Mouse (Mus musculus) lung, postnatal 10 days (tissue): ENCODE results near the gene Pcyt1a.
A peak's percentile ranks its signal among the peaks of the same experiment; 100 is the strongest.

Experiments
- DNase-seq: peaks from one replicate; pipeline ENCODE4 v3.0.0; 2021

The Pcyt1a gene

GRCm38 (mm10) chr16:32430474-32431046 is at the start of gene Pcyt1a:
Gene Pcyt1a (plus strand): TSS chr16:32430921.
- DNase-seq: peak; percentile 94

GRCm38 (mm10) chr16:32382901-32383300 is 47.8 kb upstream of the Pcyt1a start:
- DNase-seq: no peak

GRCm38 (mm10) chr16:32384885-32385284 is 45.8 kb upstream of the Pcyt1a start:
- no peak for DNase-seq

- no peak for DNase-seq
Observed at GRCm38 (mm10) chr16:32386826-32387225, 43.9 kb upstream of the Pcyt1a start.

DNA sequence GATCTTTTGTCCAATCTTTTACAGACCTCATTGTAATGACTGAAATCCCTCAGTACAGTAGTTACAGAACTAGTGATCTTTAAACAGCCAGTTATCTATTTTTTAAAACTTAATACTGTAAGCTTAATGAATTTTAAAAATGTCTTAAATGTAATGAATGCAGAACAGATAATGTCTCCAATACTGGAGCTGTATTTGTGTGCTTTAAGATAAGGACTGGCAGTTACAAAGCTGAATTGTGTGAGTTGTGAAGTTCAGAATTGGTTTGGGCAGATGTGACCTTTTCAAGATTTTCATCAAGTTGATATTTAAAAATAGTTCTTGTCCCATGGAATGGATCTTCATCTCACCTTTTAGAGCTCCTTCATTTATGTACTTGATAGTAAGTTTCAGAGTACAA is 41.7 kb upstream of the Pcyt1a start:
- DNase-seq: no peak

DNA sequence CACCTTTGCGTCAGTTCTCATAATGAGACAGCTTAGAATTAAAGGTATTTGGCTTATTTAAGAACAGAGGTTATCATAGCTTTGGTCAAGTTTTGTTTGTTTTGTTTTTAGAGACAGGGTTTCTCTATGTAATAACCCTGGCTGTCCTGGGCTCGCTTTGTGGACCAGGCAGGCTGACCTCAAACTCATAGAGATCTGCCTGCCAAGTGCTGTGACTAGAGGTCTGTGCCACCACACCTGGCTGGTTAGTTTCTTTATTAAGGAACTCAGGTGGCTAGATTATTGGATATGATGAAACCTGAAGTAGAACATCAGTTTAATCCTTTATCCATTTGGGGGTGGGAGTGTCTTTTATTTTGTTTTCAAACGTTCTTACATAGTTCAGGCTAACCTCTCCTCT is 40.9 kb upstream of the Pcyt1a start:
- DNase-seq: no peak

- DNase-seq: no peak
Observed at GRCm38 (mm10) chr16:32390882-32391281, 39.8 kb upstream of the Pcyt1a start.

DNA sequence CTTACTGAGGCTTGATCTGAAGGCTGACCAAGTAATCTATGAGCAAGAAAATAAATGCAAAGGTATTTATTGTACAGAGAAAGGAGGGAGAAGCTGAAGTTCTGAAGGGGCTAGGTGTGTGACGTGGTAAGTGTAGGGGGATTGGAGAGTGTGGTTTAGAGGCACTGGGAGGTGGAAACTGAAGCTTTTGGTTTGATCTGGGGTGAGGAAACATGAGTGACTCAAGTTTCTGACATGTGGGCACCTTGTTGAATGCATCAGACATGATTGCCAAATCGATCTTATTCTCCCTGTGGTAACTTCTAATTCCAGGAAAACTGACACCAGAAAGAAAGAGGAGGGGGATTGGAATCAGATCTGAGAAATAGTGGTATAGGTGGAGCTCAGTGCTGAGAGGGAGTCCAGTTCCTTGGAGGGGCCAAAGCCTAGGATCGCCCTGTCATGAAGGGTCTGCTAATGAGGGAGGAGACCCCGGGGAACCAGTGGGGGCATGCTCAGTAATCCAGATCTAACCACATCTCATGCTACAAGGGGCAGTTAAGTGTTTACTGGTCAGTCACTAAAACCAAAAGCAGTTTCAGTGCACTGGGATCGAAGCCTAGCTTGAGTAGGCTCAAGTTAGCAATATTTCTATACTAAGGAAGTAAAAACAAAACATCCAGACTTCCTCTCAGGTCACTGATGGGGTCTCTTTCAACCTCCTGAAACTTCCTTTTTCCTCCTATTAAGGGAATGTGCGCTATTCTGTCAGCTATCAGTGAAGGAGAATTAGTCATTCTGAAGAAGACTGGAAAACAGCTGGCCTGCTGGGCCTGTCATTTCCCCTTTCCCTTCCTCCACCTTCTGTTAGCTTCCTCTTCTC is 34.8 kb upstream of the Pcyt1a start:
- no peak for DNase-seq

DNA sequence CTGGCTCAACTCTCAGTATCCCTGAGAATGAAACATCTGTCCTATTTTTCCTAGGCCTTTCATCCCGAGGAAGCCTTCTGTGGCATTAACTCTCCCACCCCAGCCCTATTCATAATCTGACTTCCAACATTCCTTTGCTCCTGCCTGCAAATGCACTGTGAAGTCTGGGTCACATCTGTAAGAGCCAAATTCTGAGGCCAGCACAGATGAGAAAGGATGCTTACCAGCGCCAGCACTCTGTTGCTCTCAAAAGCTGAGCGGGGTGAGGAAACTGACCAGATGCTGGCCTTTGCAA is 34.2 kb upstream of the Pcyt1a start:
- no peak for DNase-seq

- no peak for DNase-seq
Observed at GRCm38 (mm10) chr16:32398206-32398605, 32.5 kb upstream of the Pcyt1a start.

DNA sequence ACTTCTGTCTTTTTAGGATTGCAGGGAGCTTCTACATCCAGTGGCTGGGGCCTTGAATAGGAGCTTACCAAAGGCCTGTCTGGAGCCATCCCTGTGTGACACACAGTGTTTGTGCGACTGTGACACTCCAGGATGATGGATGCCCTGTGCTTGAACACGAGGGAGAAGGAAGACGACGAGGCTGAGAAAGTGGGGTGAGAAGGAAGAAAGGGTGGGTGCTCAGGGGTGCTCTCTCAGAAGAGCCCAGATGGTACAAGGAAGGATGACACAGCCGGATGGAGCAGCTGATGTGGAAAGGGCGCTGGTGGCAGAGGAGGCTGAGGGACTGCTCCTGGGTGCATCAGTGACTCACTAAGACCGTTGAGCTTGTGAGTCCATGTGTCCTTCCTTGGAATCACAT is 30.5 kb upstream of the Pcyt1a start, which contains the start of gene Tm4sf19:
Gene Tm4sf19 (plus strand): TSS at position 240 of the 400 bp plus-strand sequence.
- DNase-seq: no peak

DNA sequence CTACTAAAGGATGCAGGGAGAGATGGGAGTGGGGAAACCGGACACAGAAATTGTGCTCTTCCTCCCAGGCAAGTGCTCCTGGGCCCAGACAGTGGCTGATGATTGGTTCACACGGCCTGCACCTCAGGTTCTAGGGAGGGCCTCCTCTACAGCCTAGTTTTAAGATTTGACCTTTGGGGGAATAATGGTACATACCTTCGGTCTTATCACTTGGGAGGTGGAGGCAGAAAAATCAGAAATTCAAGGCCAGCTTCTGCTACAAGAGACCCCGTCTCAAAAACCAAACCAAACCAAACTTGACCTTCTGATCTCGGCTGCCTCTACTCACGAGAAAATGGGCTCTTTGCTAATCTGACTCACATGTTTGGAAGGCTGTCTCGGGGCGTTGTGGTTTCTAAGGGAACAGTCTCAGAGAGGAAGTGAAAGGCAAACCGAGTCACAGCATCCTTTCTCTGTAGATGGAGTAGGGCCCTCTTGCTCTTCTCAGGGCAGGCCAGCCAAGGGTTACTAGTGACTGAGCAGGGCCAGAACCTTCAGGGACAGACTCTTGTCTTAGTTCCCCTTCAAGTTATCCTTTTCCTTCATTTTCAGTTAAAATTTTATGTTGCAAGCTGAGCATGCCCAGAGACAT is 29.3 kb upstream of the Pcyt1a start:
- DNase-seq: no peak

DNA sequence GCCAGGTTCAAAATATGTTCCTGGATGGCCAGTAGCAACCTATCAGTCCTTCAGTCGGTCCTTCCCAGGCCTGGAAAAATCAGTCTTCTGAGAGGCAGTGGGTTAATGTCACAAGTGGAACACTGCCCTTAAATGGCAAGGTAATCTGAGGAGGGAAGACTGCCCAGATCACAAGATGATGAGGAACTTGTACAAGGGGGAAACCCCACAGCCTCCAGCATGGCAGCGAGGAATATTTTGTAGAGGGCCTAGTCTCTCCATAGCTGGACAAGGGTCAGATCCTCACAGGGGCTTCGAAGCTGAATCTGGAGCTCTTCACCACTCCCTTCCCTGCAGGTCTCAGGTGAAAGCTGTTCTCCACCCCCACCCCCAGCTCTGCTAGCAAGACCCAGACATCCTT is 27.9 kb upstream of the Pcyt1a start:
- DNase-seq: no peak

GRCm38 (mm10) chr16:32405716-32406115 is 25.0 kb upstream of the Pcyt1a start:
- DNase-seq: no peak

DNA sequence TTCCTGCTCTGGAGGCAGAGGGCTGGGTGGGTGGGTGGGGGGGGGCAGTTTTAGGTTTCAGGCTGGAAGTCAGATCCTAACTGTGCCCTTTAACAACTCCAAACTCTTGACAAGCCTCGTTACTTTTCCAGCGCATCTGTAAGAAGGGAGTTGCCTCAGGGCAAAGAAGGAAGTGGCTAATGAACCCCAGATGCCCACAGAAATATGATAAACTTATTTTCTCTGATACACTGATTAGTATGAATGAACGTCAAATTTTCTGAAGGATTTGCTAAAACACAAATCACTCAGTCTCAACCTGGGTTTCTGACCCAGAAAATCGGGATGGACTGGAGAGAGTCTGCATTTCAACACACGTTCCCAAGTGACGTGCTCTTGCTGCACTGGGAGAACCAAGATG is 24.1 kb upstream of the Pcyt1a start:
- DNase-seq: no peak

DNA sequence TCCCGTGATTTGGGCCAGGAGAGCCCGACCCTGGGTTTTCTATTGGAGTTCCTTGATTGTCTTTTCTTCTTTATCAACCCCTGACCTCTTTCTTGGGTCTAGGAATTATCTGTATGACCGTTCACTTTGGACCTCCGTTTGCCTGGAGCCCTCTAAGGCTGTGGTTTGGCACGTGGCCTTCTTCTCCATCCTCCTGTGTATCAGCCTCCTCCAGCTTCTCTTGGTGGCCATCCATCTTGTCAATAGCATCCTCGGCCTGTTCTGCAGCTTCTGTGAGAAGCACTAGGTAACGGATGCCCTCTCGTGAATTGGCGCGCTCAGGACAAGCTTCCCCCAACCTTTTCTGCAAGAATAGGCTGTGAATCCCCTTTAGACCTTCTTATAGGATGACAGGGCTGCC is 23.0 kb upstream of the Pcyt1a start:
- no peak for DNase-seq

GRCm38 (mm10) chr16:32417457-32417856 is 13.3 kb upstream of the Pcyt1a start:
- no peak for DNase-seq

GRCm38 (mm10) chr16:32419517-32420483 is 10.9 kb upstream of the Pcyt1a start, which contains the start of gene Tctex1d2:
Gene Tctex1d2 (plus strand): TSS chr16:32419702.
- DNase-seq: peak; percentile 97

GRCm38 (mm10) chr16:32427506-32427905 is 3.2 kb upstream of the Pcyt1a start:
- DNase-seq: no peak

- DNase-seq: peak; percentile 19
Observed at GRCm38 (mm10) chr16:32431047-32431591, 398 bp downstream of the Pcyt1a start.

DNA sequence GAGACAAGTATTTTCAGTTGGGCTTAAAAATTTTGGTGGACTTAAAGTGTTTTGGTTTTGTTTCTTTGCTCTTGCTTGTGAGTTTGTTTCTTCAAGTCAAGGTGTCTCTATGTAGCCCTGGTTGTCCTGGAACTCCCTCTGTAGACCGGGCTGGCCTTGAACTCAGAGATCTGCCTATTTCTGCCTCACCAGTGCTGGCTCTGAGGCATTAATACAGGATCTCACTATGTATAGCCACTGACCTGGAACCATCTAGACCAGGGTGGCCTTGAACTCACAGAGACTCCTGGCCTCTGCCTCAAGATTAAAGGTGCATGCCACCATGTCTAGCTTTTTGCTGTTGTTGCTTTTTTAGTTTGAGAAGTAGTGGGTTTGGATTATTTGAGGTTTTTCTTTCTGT is 1.2 kb downstream of the Pcyt1a start:
- no peak for DNase-seq

- no peak for DNase-seq
Observed at GRCm38 (mm10) chr16:32433138-32433537, 2.4 kb downstream of the Pcyt1a start.

DNA sequence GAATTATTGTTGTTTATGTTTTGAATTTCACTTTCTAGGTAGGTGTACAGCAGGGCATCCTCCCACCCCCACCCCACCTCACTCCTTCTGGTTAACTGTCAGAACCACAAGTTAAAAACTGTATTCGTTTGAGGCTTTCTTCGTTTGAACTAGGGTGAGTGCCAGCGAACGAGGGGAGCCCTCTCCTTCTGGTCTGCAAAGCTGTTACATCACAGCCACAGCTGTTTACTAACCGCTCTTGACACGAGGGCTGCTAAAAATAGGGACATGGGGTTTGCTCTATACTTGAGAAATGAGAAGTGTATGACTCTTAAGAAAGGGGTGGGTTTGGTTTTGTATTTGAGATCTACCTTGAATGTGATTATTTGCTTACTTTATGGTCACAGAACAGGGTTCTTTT is 3.3 kb downstream of the Pcyt1a start:
- DNase-seq: peak; percentile 80
